Mouse (Mus musculus) kidney, adult 2 months (tissue): Measurements from ENCODE around the gene Upf2.

Source experiments
- CTCF ChIP-seq: fragments of 200-500 bp; conservative IDR thresholded peaks from 2 replicates; pipeline ENCODE4 v1.5.1; 2011; ENCODE audit warnings: low read depth, mild to moderate bottlenecking, control low read depth, low read length, moderate library complexity, mixed read lengths; ENCODE audit not compliant: insufficient read depth, insufficient read length
- POLR2A ChIP-seq: fragments of 200-500 bp; IDR thresholded peaks from one replicate; pipeline ENCODE4 v1.6.1; 2011; ENCODE audit warnings: low read depth, low read length, control low read depth

GRCm38 (mm10) chr2:5995538-5995937, 44.3 kb downstream of the Upf2 start:
- no peak for TF ChIP-seq CTCF
- no peak for TF ChIP-seq POLR2A
